Mouse (Mus musculus): ENCODE measurements around the gene Zdhhc16. TPM values are rescaled to one million over a fixed set of nuclear protein-coding genes. Genes with fewer than 3 reads are reported as not detected.

The Zdhhc16 gene
- 20.9 and 21.9 TPM in 2 replicates for polyA plus RNA-seq (2012; rRNA removed)

DNA sequence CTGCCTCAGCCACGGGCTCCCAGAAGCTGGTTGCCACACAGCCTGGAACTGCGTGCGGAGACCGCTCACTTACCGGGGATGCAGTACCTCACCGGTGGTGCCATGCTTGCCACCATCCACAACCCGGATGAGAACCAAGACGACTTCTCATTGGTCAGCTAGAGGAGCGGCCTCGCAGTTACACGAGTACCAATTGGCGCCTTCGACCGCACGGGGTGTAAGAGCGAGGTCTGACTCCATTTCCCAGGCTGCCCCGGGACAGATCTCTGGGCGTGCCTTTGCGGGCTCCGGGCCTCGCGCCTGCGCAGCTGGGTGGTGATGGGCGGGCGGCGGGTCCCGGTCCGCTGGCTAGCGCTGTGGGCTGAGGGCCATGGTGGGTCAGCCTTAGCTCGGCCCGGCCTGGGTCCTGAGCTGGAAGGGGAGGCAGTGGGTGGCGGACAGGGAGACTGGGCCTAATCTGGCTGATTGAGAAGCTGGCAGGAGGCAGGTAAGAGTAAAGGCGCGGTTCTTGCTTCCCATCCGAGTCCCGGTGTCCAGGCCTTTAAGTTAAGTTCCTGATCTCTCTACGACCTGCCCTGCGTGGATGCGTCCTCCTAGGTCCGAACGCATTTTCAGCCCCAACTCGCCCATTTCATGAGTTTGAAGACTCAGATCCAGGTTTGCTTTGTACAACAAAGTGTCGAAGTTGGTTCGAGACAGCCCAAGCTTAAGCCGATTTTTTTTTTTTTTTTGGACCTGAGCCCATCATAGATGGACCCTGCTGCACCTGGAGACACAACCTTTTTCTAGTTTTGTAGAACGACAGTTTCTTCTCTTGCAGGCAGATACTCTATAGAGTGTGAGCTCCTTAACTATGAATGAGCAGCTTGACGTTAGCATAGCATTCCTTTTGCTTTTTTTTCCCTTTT is at the start of gene Zdhhc16, which contains the start of gene Exosc1:
Gene Zdhhc16, plus strand, starts transcription at position 302 of the 908 bp plus-strand sequence.
Gene Exosc1, minus strand, starts transcription at position 245 of the 908 bp plus-strand sequence.

DNA sequence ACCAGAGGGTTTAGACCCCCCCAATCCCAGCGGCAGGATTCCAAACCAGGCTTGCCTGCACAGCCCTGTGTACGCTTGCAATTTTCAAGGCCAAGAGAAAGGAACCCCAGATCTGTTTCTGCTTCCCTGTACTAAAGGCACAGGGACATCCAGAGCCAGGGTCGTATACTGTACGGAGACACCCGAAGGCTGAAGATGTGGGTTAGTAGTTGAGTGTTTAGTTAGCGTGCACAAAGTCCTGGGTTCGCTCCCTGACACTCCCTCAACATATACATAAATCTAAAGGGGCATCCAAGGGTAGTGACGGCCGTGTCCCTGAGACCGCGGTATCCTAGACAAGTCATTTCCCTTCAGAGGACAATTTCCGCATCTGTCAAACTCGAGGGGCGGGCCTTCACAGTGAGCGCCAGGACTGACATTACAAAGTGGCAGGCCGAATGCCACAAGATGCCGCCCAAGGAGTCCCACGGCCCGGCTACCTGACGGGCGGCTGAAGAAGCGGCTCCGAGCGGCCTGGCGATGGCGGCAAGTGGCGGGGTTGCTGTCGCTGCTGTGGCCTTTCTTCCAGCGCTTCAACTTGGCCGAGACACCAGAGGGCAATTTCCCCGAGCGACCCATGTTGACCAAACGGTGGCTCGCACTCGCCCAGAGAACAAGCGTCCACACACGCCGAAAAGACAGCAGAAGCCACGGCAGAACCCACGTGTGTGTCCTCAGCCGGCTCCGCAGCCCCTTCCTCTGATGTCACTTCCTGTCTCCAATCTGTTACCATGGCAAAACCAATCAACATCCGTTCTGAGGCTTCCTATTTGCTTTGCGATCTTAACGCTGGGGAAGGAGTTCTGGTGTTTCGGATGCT is 37.6 kb upstream of the Zdhhc16 start, which contains the start of gene Rrp12:
Gene Rrp12, minus strand, starts transcription at position 714 of the 859 bp plus-strand sequence.

DNA sequence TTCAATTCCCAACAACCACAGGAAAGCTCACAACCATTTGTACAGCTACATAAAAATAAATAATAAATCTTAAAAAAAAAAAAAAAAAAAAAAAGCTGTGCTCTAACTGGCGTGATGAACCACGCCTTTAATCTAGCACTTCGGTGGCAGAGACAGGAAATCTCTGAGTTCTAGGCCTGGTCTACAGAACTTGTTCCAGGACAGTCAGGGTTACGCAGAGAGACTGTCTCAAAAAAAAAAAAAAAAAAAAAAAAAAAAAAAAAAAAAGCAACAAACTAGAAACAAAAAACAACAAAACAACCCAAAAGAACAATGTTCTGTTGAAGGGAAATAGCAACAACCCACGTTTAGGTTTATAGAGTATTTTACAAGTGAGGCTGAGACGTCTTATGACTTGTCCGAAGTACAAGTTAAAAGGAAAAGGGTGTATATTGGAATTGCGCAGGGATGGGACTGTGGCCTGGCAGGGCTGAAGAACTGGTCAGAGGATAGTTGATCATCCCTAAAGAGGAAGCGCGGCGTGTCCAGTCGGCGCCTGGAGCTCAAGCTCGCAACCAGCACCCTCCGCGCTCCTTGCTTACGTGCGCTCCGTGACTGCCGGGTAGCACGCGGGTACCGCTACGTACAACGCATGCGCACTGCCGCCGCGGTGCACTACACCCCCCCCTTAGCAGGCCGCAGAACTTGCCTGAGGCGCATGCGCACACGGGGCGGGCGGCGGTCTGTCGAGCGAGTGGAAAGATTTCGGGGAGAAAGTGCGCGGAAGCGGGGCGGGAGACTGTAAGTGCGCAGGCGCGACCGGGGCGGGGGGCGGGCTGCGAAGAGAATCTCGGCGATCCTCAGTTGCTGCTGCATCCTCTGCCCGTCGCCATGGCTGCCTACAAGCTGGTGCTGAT is 21.9 kb upstream of the Zdhhc16 start, which contains the start of gene Pgam1:
Gene Pgam1, plus strand, starts transcription at position 746 of the 896 bp plus-strand sequence.

DNA sequence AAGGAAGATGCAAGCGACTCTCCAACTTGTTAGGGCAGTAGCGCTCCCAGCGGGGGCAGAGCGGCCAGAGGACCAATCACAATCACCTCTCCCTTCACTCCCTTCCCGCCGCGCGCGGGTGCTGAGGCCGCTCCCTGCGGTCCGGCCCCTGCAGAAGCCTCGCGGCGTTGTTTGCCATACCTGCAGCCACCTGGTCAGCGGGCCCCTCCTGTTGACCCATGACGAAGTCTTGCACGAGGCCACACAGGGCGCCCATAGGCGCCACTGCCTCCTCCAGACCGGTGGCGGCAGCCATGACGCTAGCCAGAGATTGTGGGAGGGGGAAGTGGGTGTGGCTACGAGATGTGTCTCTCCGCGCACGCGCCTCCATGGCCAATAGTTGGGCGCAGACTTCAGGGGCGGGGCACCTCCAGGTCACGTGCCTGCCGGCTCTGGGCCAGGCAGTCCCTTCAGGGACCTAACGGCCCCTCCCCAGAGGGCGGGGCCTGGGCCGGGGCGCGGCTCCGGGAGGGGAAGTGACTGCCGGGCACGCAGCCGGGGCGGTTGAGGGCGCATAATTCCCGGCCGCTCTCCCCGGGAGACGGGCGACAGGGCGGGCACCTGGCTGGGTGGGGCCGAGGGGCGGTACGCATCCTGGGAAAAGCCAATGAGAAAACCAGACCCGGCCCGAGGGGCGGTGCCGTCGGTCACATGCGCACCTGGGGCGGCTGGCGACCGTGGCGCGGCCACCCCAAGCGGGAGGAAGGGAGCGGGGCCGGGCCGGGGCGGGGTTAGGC is 47.7 kb downstream of the Zdhhc16 start, which contains the start of gene Mms19:
Gene Mms19, minus strand, starts transcription at position 339 of the 776 bp plus-strand sequence.

DNA sequence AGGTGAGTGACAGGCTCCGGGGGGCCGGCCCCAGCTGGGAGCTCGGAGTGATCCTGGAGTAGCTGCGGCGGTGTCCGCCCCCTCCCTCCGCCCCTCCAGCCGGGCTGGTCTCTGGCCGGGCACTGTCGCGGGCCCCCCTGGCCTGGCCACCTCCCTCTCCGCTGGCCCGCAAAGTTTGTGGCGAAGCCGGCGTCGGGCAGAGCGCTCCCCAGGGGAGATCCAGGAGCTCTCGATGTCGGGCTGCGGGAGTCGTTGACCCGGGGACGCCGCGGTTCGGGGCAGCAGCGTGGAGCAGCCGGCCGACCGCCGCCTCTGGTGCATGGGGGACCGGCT is 48.3 kb downstream of the Zdhhc16 start, which contains the start of gene Ubtd1:
Gene Ubtd1, plus strand, starts transcription at position 169 of the 333 bp plus-strand sequence.

Other genes starting within 250 kb of the Zdhhc16 start
- 0.38 and 0.41 TPM in 2 replicates for gene Slit1, start 189.8 kb upstream of the Zdhhc16 start, polyA plus RNA-seq (2012; rRNA removed)
- 13.7 and 15.6 TPM in 2 replicates for gene Arhgap19, start 131.4 kb upstream of the Zdhhc16 start, polyA plus RNA-seq (2012; rRNA removed)
- 1.7 and 2.3 TPM in 2 replicates for gene Frat1, start 103.5 kb upstream of the Zdhhc16 start, polyA plus RNA-seq (2012; rRNA removed)
- gene Frat2, start 85.3 kb upstream of the Zdhhc16 start, polyA plus RNA-seq (2012; rRNA removed) = 3.1 and 4.1 TPM in 2 replicates
- gene Rrp12, start 37.3 kb upstream of the Zdhhc16 start, polyA plus RNA-seq (2012; rRNA removed) = 3.2 and 3.8 TPM in 2 replicates
- 366 and 408 TPM in 2 replicates for gene Pgam1, start 21.6 kb upstream of the Zdhhc16 start, polyA plus RNA-seq (2012; rRNA removed)
- gene Exosc1, start 57 bp upstream of the Zdhhc16 start, polyA plus RNA-seq (2012; rRNA removed) = 13.8 and 14.0 TPM in 2 replicates
- gene Mms19, start 47.7 kb downstream of the Zdhhc16 start, polyA plus RNA-seq (2012; rRNA removed) = 18.2 and 22.0 TPM in 2 replicates
- 9.3 TPM in 2 replicates for gene Ubtd1, start 48.3 kb downstream of the Zdhhc16 start, polyA plus RNA-seq (2012; rRNA removed)
- gene Ankrd2, start 102.5 kb downstream of the Zdhhc16 start, polyA plus RNA-seq (2012; rRNA removed) = 0.05 and 0.06 TPM in 2 replicates
- gene Hoga1, start 112.1 kb downstream of the Zdhhc16 start, polyA plus RNA-seq (2012; rRNA removed) = 73.2 and 87.5 TPM in 2 replicates
- 1.8 and 2.4 TPM in 2 replicates for gene 4933411K16Rik, start 118.8 kb downstream of the Zdhhc16 start, polyA plus RNA-seq (2012; rRNA removed)
- 1.1 TPM in 2 replicates for gene Morn4, start 152.9 kb downstream of the Zdhhc16 start, polyA plus RNA-seq (2012; rRNA removed)
- 16.6 and 17.3 TPM in 2 replicates for gene Pi4k2a, start 157.0 kb downstream of the Zdhhc16 start, polyA plus RNA-seq (2012; rRNA removed)
- 23.1 and 28.3 TPM in 2 replicates for gene Avpi1, start 195.6 kb downstream of the Zdhhc16 start, polyA plus RNA-seq (2012; rRNA removed)
- 17.8 and 21.1 TPM in 2 replicates for gene Marveld1, start 213.9 kb downstream of the Zdhhc16 start, polyA plus RNA-seq (2012; rRNA removed)
- 12.2 and 16.6 TPM in 2 replicates for gene Zfyve27, start 230.5 kb downstream of the Zdhhc16 start, polyA plus RNA-seq (2012; rRNA removed)

Measured in liver, embryonic 18 days (tissue).